Mouse (Mus musculus): Measurements from ENCODE around the gene Klra1. TPM values are rescaled to one million over a fixed set of nuclear protein-coding genes. Genes with fewer than 3 reads are reported as not detected.

Gene Klra1
- polyA plus RNA-seq (2012; rRNA removed), result not detected in 2 replicates

DNA sequence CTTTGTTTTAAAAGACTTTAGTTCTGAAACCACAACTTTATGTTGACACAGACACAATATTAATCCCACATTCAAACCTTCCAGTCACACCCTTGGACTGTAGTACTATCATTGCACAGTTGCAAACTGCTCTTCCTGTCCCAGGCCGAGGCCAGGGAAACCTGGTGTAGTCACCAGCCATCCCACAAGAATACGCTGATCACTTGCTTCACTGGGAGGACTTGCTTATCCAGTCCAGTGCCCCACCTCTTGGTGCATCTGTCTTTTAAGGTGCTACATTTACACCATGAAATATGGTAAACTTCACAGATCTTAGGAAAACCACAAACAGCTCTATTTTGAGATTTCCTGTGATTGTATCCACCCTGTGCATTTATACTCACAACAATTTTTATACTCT, at the start of gene Klra1:
Klra1 (minus strand) TSS at position 125 of the 400 bp plus-strand sequence.

DNA sequence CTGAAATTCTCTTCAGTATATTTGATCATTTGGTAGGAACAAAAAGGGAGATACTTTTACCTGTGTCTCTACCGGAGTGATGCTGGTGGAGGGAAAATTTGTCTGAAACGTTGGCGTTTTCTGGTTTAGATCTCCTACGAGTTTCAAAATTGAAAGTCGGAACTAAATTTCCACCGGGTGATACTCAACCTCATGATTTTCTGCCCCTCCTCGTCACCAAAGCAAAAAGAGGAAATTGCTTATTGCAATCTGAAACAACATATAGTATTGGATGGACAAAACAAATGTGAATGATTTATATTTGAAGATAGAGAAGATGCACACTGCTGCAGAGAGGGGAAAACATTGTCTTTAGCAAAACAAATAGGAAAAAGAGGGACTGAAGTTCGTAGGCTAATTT, 49.3 kb downstream of the Klra1 start, which contains the start of gene Klra3:
Klra3 (minus strand) TSS at position 164 of the 400 bp plus-strand sequence.

Other genes starting within 250 kb of the Klra1 start
- not detected in 2 replicates for gene Klra9, start 193.8 kb downstream of the Klra1 start, polyA plus RNA-seq (2012; rRNA removed)
- not detected in 2 replicates for gene Klra7, start 153.6 kb downstream of the Klra1 start, polyA plus RNA-seq (2012; rRNA removed)
- not detected in 2 replicates for gene Klra10, start 104.9 kb downstream of the Klra1 start, polyA plus RNA-seq (2012; rRNA removed)
- gene Klra3, start 49.3 kb downstream of the Klra1 start, polyA plus RNA-seq (2012; rRNA removed), result not detected in 2 replicates

Data from liver, embryonic 14 days (tissue).